Comparison of ENCODE assay signal across 8 mouse cellular contexts in the genomic region with DNA sequence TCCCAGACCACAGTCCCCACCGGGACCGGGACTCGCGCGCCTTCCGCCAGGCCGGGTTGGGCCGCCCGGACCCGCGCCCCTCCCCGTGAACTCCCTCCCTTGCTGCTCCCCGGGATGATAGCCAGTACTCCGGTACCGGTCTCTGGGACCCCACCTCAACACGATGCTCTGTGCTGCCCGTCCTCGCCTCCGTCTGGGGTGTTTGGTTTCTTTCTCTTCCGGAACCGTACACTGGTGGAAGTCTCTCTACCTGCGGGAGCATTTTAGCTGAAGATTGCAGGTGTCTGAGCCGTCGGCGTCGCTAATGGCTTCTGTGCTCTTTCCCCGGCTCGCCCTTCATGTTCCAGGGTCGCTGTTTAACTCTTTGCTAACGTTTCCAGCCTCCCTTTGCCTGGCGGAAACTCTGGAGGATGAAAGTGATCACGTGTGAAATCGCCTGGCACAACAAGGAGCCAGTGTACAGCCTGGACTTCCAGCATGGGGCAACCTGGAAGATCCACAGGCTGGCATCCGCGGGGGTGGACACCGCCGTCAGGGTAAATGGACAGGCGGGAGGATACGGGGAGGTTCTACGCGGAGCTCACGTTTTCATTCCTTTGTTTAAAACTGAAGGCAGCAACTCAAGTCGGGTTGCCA. TPM values are rescaled to one million over a fixed set of nuclear protein-coding genes. Genes with fewer than 3 reads are reported as not detected.
DNase-seq lines count a peak whose midpoint lies in the region; ATAC-seq and TF ChIP-seq lines count a peak whose summit lies in the region.

No protein-coding gene starts in this region.

- H3K4me1 ChIP-seq in lung, embryonic 14.5 days (ENCODE audit: insufficient read depth), result peaks cover 5% of the 10 kb centered on the region; the same call in 1 of the 2 replicates
- H3K4me1 ChIP-seq in embryonic facial prominence, embryonic 15.5 days, result peaks cover 18% of the 10 kb centered on the region
- peaks cover 16% of the 10 kb centered on the region for H3K4me1 ChIP-seq in hindbrain, embryonic 13.5 days (replicated peaks)
- H3K4me1 ChIP-seq in liver, embryonic 13.5 days (replicated peaks), result peaks cover 32% of the 10 kb centered on the region
- peaks cover 10% of the 10 kb centered on the region; the same call in 1 of the 2 replicates for H3K4me1 ChIP-seq in olfactory bulb, adult 2 months (ENCODE audit: control insufficient read depth, insufficient read depth, low read length)

- H3K9me3 ChIP-seq in lung, embryonic 14.5 days (ENCODE audit: low read depth, low read length), result no peaks in the 10 kb centered on the region
- no peaks in the 10 kb centered on the region for H3K9me3 ChIP-seq in embryonic facial prominence, embryonic 15.5 days (replicated peaks)
- no peaks in the 10 kb centered on the region for H3K9me3 ChIP-seq in hindbrain, embryonic 13.5 days
- H3K9me3 ChIP-seq in liver, embryonic 13.5 days (replicated peaks), result no peaks in the 10 kb centered on the region

- H3K27me3 ChIP-seq in lung, embryonic 14.5 days (ENCODE audit: insufficient read depth, low read length), result no peaks in the 10 kb centered on the region
- H3K27me3 ChIP-seq in embryonic facial prominence, embryonic 15.5 days, result no peaks in the 10 kb centered on the region
- no peaks in the 10 kb centered on the region for H3K27me3 ChIP-seq in hindbrain, embryonic 13.5 days
- H3K27me3 ChIP-seq in liver, embryonic 13.5 days, result no peaks in the 10 kb centered on the region

- ATAC-seq in lung, embryonic 14.5 days (ENCODE audit: insufficient read depth), result peak; percentile 62
- ATAC-seq in embryonic facial prominence, embryonic 15.5 days (ENCODE audit: insufficient number of reproducible peaks, low FRiP score, low TSS enrichment, low read depth), result no peak
- ATAC-seq in hindbrain, embryonic 13.5 days (ENCODE audit: low FRiP score), result peak; percentile 73
- peak; percentile 73 for ATAC-seq in liver, embryonic 13.5 days (ENCODE audit: low read depth)

- H3K4me2 ChIP-seq in lung, embryonic 14.5 days, result peak overlapping the region; percentile 82
- H3K4me2 ChIP-seq in embryonic facial prominence, embryonic 15.5 days (replicated peaks), result peak overlapping the region; percentile 88
- H3K4me2 ChIP-seq in hindbrain, embryonic 13.5 days, result peak overlapping the region; percentile 89
- H3K4me2 ChIP-seq in liver, embryonic 13.5 days, result peak overlapping the region; percentile 94

- peak overlapping the region; percentile 69 for H3K9ac ChIP-seq in lung, embryonic 14.5 days
- peak overlapping the region; percentile 54 for H3K9ac ChIP-seq in embryonic facial prominence, embryonic 15.5 days
- H3K9ac ChIP-seq in hindbrain, embryonic 13.5 days, result peak overlapping the region; percentile 77
- H3K9ac ChIP-seq in liver, embryonic 13.5 days, result peak overlapping the region; percentile 88

- H3K27ac ChIP-seq in lung, embryonic 14.5 days (ENCODE audit: low read depth), result no peak overlapping the region
- no peak overlapping the region; the same call in 1 of the 2 replicates for H3K27ac ChIP-seq in embryonic facial prominence, embryonic 15.5 days (replicated peaks)
- H3K27ac ChIP-seq in hindbrain, embryonic 13.5 days, result no peak overlapping the region
- peak overlapping the region; percentile 71 for H3K27ac ChIP-seq in liver, embryonic 13.5 days
- H3K27ac ChIP-seq in olfactory bulb, adult 2 months (ENCODE audit: insufficient read depth, low read depth, low read length), result no peak overlapping the region

- no peak for TF ChIP-seq POLR2A in olfactory bulb, adult 2 months (IDR thresholded peaks at IDR 0.05; ENCODE audit: insufficient read depth, low read depth, low read length)

- DNase-seq in lung, embryonic 14.5 days, result peak; percentile 54
- no peak for DNase-seq in lung, postnatal 14 days
- DNase-seq in adrenal gland, postnatal 36 days, result peak; percentile 24 to 25
- no peak for DNase-seq in liver, embryonic 13.5 days
- DNase-seq in urinary bladder, postnatal 14 days (ENCODE audit: low spot score), result no peak

- H3K36me3 ChIP-seq in lung, embryonic 14.5 days (ENCODE audit: insufficient read depth), result peaks cover 28% of the 10 kb centered on the region
- peaks cover 19% of the 10 kb centered on the region for H3K36me3 ChIP-seq in embryonic facial prominence, embryonic 15.5 days
- H3K36me3 ChIP-seq in hindbrain, embryonic 13.5 days, result peaks cover 14% of the 10 kb centered on the region
- peaks cover 36% of the 10 kb centered on the region for H3K36me3 ChIP-seq in liver, embryonic 13.5 days

- H3K4me3 ChIP-seq in lung, embryonic 14.5 days (ENCODE audit: low read depth, low read length), result peak overlapping the region; percentile 84
- peak overlapping the region; percentile 85 for H3K4me3 ChIP-seq in embryonic facial prominence, embryonic 15.5 days (replicated peaks)
- peak overlapping the region; percentile 80 for H3K4me3 ChIP-seq in hindbrain, embryonic 13.5 days
- peak overlapping the region; percentile 91 for H3K4me3 ChIP-seq in liver, embryonic 13.5 days (replicated peaks)
- peak overlapping the region; percentile 56 for H3K4me3 ChIP-seq in olfactory bulb, adult 2 months (ENCODE audit: insufficient read depth, low read depth, low read length)

- TF ChIP-seq CTCF in lung, embryonic 14.5 days (IDR thresholded peaks at IDR 0.05; ENCODE audit: low read depth), result no peak
- no peak for TF ChIP-seq CTCF in olfactory bulb, adult 2 months (IDR thresholded peaks at IDR 0.05; ENCODE audit: insufficient read depth, low read depth, low read length)

- WGBS in lung, embryonic 14.5 days, result under 1% methylated on average over 43 of the region's 43 CpGs
- WGBS in embryonic facial prominence, embryonic 15.5 days, result 0% methylated on average over 43 of the region's 43 CpGs
- WGBS in hindbrain, embryonic 13.5 days, result under 1% methylated on average over 42 of the region's 43 CpGs
- under 1% methylated on average over 43 of the region's 43 CpGs for WGBS in liver, embryonic 13.5 days (ENCODE audit: insufficient replicate concordance)
- WGBS in olfactory bulb, adult 2 months, result 2% methylated on average over 43 of the region's 43 CpGs

RNA-seq across cellular contexts. Expression of a gene that starts 0.5 kb away (rescaled TPM):
- 98.5 and 99.6 TPM in 2 replicates for polyA plus RNA-seq in lung, embryonic 14.5 days (2014; fragmentation: Nextera tagmentation; extraction: Ambion mirVana)
- total RNA-seq in adrenal gland, postnatal 36 days (2021), result 1 to 10 TPM; 3.0 to 3.9 TPM
- 54.9 and 56.7 TPM in 2 replicates for polyA plus RNA-seq in embryonic facial prominence, embryonic 15.5 days (2015; fragmentation: Nextera tagmentation; extraction: Ambion mirVana)
- polyA plus RNA-seq in hindbrain, embryonic 13.5 days (2015; fragmentation: Nextera tagmentation; extraction: Ambion mirVana), result 21.4 and 26.5 TPM in 2 replicates
- 58.1 and 65.6 TPM in 2 replicates for polyA plus RNA-seq in liver, embryonic 13.5 days (2015; fragmentation: Nextera tagmentation; extraction: Ambion mirVana)
- not detected in 2 replicates for polyA plus RNA-seq in olfactory bulb, adult 2 months (2012; ENCODE audit: insufficient read depth, insufficient read length, low replicate concordance, missing spikeins)

RNA-seq across cellular contexts. Expression of a gene that starts 52.3 kb away (rescaled TPM):
- polyA plus RNA-seq in lung, embryonic 14.5 days (2014; fragmentation: Nextera tagmentation; extraction: Ambion mirVana), result 35.1 and 36.0 TPM in 2 replicates
- 10 to 100 TPM; 28.9 to 44.8 TPM for total RNA-seq in adrenal gland, postnatal 36 days (2021)
- polyA plus RNA-seq in embryonic facial prominence, embryonic 15.5 days (2015; fragmentation: Nextera tagmentation; extraction: Ambion mirVana), result 30.5 and 33.2 TPM in 2 replicates
- polyA plus RNA-seq in hindbrain, embryonic 13.5 days (2015; fragmentation: Nextera tagmentation; extraction: Ambion mirVana), result 34.2 and 42.4 TPM in 2 replicates
- polyA plus RNA-seq in liver, embryonic 13.5 days (2015; fragmentation: Nextera tagmentation; extraction: Ambion mirVana), result 19.1 and 22.3 TPM in 2 replicates
- polyA plus RNA-seq in olfactory bulb, adult 2 months (2012; ENCODE audit: insufficient read depth, insufficient read length, low replicate concordance, missing spikeins), result not detected in 2 replicates

Comparison
In these comparisons a context has a peak if more than half of its experiments do, and no peak if none do; other contexts are left out.
1. DNase-seq: peak in lung, embryonic 14.5 days (single experiment) and adrenal gland, postnatal 36 days (2 of 2); none in lung, postnatal 14 days (single experiment), liver, embryonic 13.5 days (single experiment) and urinary bladder, postnatal 14 days (single experiment).
2. RNA of a gene that starts 0.5 kb away (polyA plus RNA-seq): 98.5 to 99.6 TPM in lung, embryonic 14.5 days, 58.1 to 65.6 TPM in liver, embryonic 13.5 days, 54.9 to 56.7 TPM in embryonic facial prominence, embryonic 15.5 days and 21.4 to 26.5 TPM in hindbrain, embryonic 13.5 days; not detected in olfactory bulb, adult 2 months; every median in the first group is over 10 times any median in the second.
3. Peak in every context shown above with its lines, with median percentiles within 50 percentile points of each other: H3K4me2 ChIP-seq, H3K4me3 ChIP-seq and H3K9ac ChIP-seq.